Mouse (Mus musculus) forebrain, embryonic 11.5 days (tissue): ENCODE results near the gene Rgs6. TPM values are rescaled to one million over a fixed set of nuclear protein-coding genes. Genes with fewer than 3 reads are reported as not detected.

Source experiments
- ATAC-seq: fragments of 200-750 bp; cut with Nextera tagmentation; replicated peaks from 2 replicates; pipeline ENCODE4 v1.8.0; 2017; ENCODE audit warnings: moderate TSS enrichment; ENCODE audit not compliant: low FRiP score
- DNase-seq: peaks from one replicate; pipeline ENCODE4 v3.0.0-alpha.2; 2017; ENCODE audit warnings: low spot score
- H3K27ac ChIP-seq: fragments of 300-500 bp; sonication (generic); 2 replicates; pipeline ENCODE4 v1.5.1; 2014; ENCODE audit warnings: low read depth, low read length
- H3K27me3 ChIP-seq: fragments of 300-500 bp; sonication (generic); 2 replicates; pipeline ENCODE4 v1.6.1; 2014; ENCODE audit warnings: mild to moderate bottlenecking, low read length, mixed read lengths; ENCODE audit not compliant: control insufficient read depth, insufficient read depth
- H3K36me3 ChIP-seq: fragments of 300-500 bp; sonication (generic); 2 replicates; pipeline ENCODE4 v1.6.1; 2014; ENCODE audit warnings: mild to moderate bottlenecking, low read length, moderate library complexity, mixed read lengths; ENCODE audit not compliant: control insufficient read depth, insufficient read depth
- H3K4me1 ChIP-seq: fragments of 300-500 bp; sonication (generic); replicated peaks from 2 replicates; pipeline ENCODE4 v1.6.1; 2014; ENCODE audit warnings: low read length, mixed read lengths; ENCODE audit not compliant: control insufficient read depth, insufficient read depth
- H3K4me2 ChIP-seq: fragments of 300-500 bp; sonication (generic); 2 replicates; pipeline ENCODE4 v1.6.1; 2014; ENCODE audit warnings: low read depth, mild to moderate bottlenecking, low read length, moderate library complexity, mixed read lengths; ENCODE audit not compliant: severe bottlenecking
- H3K4me3 ChIP-seq: fragments of 300-500 bp; sonication (generic); 2 replicates; pipeline ENCODE4 v1.5.1; 2014; ENCODE audit warnings: low read depth, low read length
- H3K9ac ChIP-seq: fragments of 300-500 bp; sonication (generic); 2 replicates; pipeline ENCODE4 v1.6.1; 2014; ENCODE audit warnings: low read length
- H3K9me3 ChIP-seq: fragments of 300-500 bp; sonication (generic); 2 replicates; pipeline ENCODE4 v1.6.1; 2016; ENCODE audit warnings: low read length, mixed read lengths; ENCODE audit not compliant: control insufficient read depth
- WGBS: fragments of 180-500 bp; shearing (Covaris S2); extraction: QIAGEN DNeasy Blood & Tissue Kit; methylation state at CpG from one replicate; pipeline ENCODE4 v1.1.7; 2014; 5-methylcytosine and 5-hydroxymethylcytosine counted together
- polyA plus RNA-seq: library from polyadenylated mRNA; unstranded; fragments of >200 nt; fragmentation: Nextera tagmentation; extraction: Ambion mirVana; gene quantifications from 2 replicates; pipeline ENCODE4 v1.2.1, GENCODE M21; 2014

Gene Rgs6
- polyA plus RNA-seq, 1 experiment from 2014 or later: 0.72 TPM

GRCm38 (mm10) chr12:82819328-82819727, 231.2 kb downstream of the Rgs6 start:
- Histone ChIP-seq H3K9me3 (no peaks in the 10 kb centered on the region), H3K9ac (no peak overlapping the region), H3K27ac (no peak overlapping the region), H3K36me3 (no peaks in the 10 kb centered on the region), H3K27me3 (no peaks in the 10 kb centered on the region), H3K4me3 (no peak overlapping the region), H3K4me1 (no peaks in the 10 kb centered on the region), H3K4me2 (no peak overlapping the region)
- WGBS: 75% methylated on average over 6 of the region's 6 CpGs
- DNase-seq (no peak), ATAC-seq (no peak)

GRCm38 (mm10) chr12:82819991-82820390, 231.9 kb downstream of the Rgs6 start:
- H3K9me3 ChIP-seq: no peaks in the 10 kb centered on the region
- 83% methylated on average over 6 of the region's 6 CpGs for WGBS
- no peak for ATAC-seq

GRCm38 (mm10) chr12:82822821-82823620, 234.9 kb downstream of the Rgs6 start:
- no peak overlapping the region for H3K9ac ChIP-seq
- DNase-seq (no peak), ATAC-seq (no peak)
- H3K4me1 ChIP-seq: no peaks in the 10 kb centered on the region
- 91% methylated on average over 3 of the region's 3 CpGs for WGBS
- H3K27ac ChIP-seq: no peak overlapping the region
- H3K9me3 ChIP-seq: no peaks in the 10 kb centered on the region
- no peak overlapping the region for H3K4me3 ChIP-seq
- H3K27me3 ChIP-seq: no peaks in the 10 kb centered on the region
- no peaks in the 10 kb centered on the region for H3K36me3 ChIP-seq
- H3K4me2 ChIP-seq: no peak overlapping the region

More at GRCm38 (mm10) chr12:82819991-82820390, 231.9 kb downstream of the Rgs6 start:
- Histone ChIP-seq H3K4me2 (no peak overlapping the region), H3K4me1 (no peaks in the 10 kb centered on the region), H3K27ac (no peak overlapping the region), H3K9ac (no peak overlapping the region), H3K4me3 (no peak overlapping the region), H3K36me3 (no peaks in the 10 kb centered on the region), H3K27me3 (no peaks in the 10 kb centered on the region)
- DNase-seq: no peak

DNA sequence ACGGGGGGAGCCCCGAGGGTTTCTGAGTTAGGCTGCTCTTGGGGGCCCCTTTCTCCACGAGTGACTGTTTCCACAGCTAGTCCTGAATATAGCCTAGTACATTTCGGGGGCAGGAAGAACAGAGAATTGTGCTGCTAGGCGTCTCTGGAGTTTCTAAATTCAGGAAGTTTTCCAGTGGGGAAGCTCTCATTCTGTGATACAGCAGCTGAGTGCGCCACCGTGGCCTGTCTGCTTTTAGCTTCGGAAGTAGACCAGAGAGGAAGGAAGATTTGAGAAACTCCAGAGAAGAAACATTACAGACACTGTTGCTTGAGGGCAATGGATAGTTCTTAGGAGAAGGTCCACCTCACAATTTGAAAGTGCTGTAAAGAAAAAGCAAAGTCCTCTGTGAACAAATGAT, 242.2 kb downstream of the Rgs6 start:
- Histone ChIP-seq H3K4me3 (no peak overlapping the region), H3K27ac (no peak overlapping the region), H3K4me1 (no peaks in the 10 kb centered on the region), H3K36me3 (no peaks in the 10 kb centered on the region), H3K4me2 (no peak overlapping the region), H3K9me3 (no peaks in the 10 kb centered on the region), H3K9ac (no peak overlapping the region), H3K27me3 (no peaks in the 10 kb centered on the region)
- ATAC-seq (no peak), DNase-seq (no peak)
- 92% methylated on average over 8 of the region's 8 CpGs for WGBS

DNA sequence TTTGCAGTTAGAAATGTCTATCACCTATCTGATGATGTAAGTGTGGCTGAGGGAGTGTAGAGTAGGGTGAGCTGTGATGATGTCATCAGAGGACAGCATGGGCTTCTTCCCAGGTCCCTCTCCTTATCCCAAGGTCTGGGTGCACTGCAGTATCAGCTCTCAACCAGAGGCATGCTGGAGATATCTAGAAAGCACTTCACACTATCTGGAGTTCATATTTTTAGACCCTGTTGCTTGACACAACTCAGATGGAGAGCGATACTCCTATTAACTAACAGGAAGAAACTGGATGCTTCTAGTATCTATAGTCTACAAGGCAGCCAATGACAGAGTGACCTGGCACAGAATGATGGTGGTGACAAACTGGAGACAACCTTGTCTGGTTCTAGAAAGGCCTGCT, 250.5 kb downstream of the Rgs6 start:
- Histone ChIP-seq H3K9me3 (no peaks in the 10 kb centered on the region), H3K4me2 (no peak overlapping the region), H3K4me1 (no peaks in the 10 kb centered on the region), H3K4me3 (no peak overlapping the region), H3K36me3 (no peaks in the 10 kb centered on the region), H3K27ac (no peak overlapping the region), H3K9ac (no peak overlapping the region), H3K27me3 (no peaks in the 10 kb centered on the region)
- ATAC-seq (no peak), DNase-seq (no peak)
- WGBS: 96% methylated on average over 1 of the region's 1 CpGs

DNA sequence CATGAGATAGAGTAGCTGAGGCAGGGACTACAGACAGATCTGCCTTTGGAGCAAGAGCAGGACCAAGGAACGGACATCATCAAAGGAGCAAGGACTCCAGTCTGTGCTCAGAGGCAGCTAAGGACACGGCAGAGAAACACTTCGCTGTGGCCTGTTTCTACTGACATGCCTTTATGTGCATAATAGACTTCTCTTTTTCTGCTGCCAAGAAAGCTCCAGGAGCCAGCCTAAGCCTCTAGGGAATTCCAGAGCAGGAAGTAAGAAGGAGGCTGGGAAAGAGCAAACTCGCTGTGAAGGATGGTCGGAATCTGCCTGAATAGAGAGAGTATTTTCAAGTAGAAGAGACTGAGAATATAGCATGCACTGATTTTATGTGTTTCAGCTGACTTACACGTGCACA, 253.5 kb downstream of the Rgs6 start:
- H3K27me3 ChIP-seq: no peaks in the 10 kb centered on the region
- H3K4me3 ChIP-seq: no peak overlapping the region
- H3K4me2 ChIP-seq: no peak overlapping the region
- DNase-seq (no peak), ATAC-seq (no peak)
- WGBS: 74% methylated on average over 6 of the region's 6 CpGs
- no peak overlapping the region for H3K27ac ChIP-seq
- H3K4me1 ChIP-seq: no peaks in the 10 kb centered on the region
- H3K9ac ChIP-seq: no peak overlapping the region
- no peaks in the 10 kb centered on the region for H3K9me3 ChIP-seq
- no peaks in the 10 kb centered on the region for H3K36me3 ChIP-seq

DNA sequence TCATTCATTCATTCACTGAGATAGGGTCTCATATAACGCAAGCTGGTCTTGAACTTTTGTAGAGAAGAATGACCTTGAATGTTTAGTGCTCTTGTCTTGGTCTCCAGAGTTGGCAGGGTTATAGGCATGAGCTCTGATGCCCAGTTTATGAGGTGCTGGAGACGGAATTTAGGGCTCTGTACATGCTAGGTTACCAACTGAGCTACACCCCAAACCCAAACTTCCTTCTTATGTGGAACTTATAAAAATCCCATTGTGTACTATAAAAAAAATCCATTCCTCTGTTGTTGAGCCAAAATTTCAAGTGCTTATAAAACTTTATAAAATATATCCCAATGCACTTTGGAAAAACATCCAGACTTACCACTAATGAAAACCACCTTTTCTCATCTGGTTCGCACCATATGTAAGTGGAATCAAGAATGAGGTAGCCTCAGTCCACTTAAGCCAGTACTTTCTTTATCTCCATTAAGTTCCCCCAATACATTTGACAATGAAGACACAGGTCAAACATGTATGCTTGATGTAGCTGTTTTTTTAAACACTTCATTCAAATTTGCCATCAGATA, 260.3 kb downstream of the Rgs6 start:
- Histone ChIP-seq H3K4me2 (no peak overlapping the region), H3K9ac (no peak overlapping the region), H3K27ac (no peak overlapping the region), H3K27me3 (no peaks in the 10 kb centered on the region), H3K9me3 (no peaks in the 10 kb centered on the region), H3K4me1 (no peaks in the 10 kb centered on the region), H3K36me3 (no peaks in the 10 kb centered on the region), H3K4me3 (no peak overlapping the region)
- WGBS: 92% methylated on average over 3 of the region's 3 CpGs
- ATAC-seq (no peak), DNase-seq (no peak)

DNA sequence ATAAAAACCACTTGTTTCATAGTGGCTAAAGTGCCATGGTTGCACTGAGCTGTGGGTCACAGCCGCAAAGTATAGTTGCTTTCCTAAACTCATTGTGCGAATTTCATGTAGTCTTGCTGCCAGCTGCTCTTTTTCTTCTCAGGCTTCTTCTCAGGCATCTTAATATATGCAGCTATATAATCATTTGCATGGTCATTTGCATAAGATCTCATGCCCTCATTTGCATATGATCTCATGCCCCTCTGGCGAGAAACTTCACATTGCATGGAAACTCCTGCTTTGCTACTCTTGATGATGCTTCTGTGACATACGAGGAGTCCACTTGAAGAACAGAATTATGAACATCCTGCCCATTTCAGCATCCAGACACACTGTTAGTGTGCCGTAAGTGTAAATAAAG, 266.8 kb downstream of the Rgs6 start:
- ATAC-seq (0 out of 2 replicates have a peak, but pooled peaks have one; percentile 33), DNase-seq (no peak)
- H3K9me3 ChIP-seq: no peaks in the 10 kb centered on the region
- H3K27me3 ChIP-seq: no peaks in the 10 kb centered on the region
- 84% methylated on average over 5 of the region's 5 CpGs for WGBS
- no peak overlapping the region for H3K4me3 ChIP-seq
- no peaks in the 10 kb centered on the region for H3K36me3 ChIP-seq
- H3K4me1 ChIP-seq: no peaks in the 10 kb centered on the region
- no peak overlapping the region for H3K9ac ChIP-seq
- no peak overlapping the region for H3K27ac ChIP-seq
- H3K4me2 ChIP-seq: no peak overlapping the region
